Mouse (Mus musculus): ENCODE measurements around the gene Ctsw. TPM values are rescaled to one million over a fixed set of nuclear protein-coding genes. Genes with fewer than 3 reads are reported as not detected.

Ctsw gene
- total RNA-seq, 2 experiments from 2014 or later: 5.7 to 5.9 TPM

GRCm38 (mm10) chr19:5433951-5434350, 34.4 kb downstream of the Ctsw start:
- ATAC-seq (ENCODE audit: poor library complexity, severe bottlenecking): no peak

- ATAC-seq (ENCODE audit: poor library complexity, severe bottlenecking): peak; percentile 89
Observed at GRCm38 (mm10) chr19:5432992-5433852, 35.1 kb downstream of the Ctsw start.

- ATAC-seq (ENCODE audit: poor library complexity, severe bottlenecking): no peak
Observed at GRCm38 (mm10) chr19:5431911-5432464, 36.3 kb downstream of the Ctsw start.

GRCm38 (mm10) chr19:5430408-5430807, 37.9 kb downstream of the Ctsw start:
- no peak for ATAC-seq (ENCODE audit: poor library complexity, severe bottlenecking)

GRCm38 (mm10) chr19:5429806-5430205, 38.5 kb downstream of the Ctsw start:
- no peak for ATAC-seq (ENCODE audit: poor library complexity, severe bottlenecking)

GRCm38 (mm10) chr19:5429219-5429618, 39.1 kb downstream of the Ctsw start:
- ATAC-seq (ENCODE audit: poor library complexity, severe bottlenecking): no peak

GRCm38 (mm10) chr19:5428083-5428482, 40.2 kb downstream of the Ctsw start:
- no peak for ATAC-seq (ENCODE audit: poor library complexity, severe bottlenecking)

GRCm38 (mm10) chr19:5426640-5427290, 41.5 kb downstream of the Ctsw start:
- ATAC-seq (ENCODE audit: poor library complexity, severe bottlenecking): no peak

GRCm38 (mm10) chr19:5425906-5426565, 42.3 kb downstream of the Ctsw start:
- ATAC-seq (ENCODE audit: poor library complexity, severe bottlenecking): no peak

- ATAC-seq (ENCODE audit: poor library complexity, severe bottlenecking): peak; percentile 95
Observed at GRCm38 (mm10) chr19:5424782-5425741, 43.2 kb downstream of the Ctsw start, which contains the start of the genes Drap1 and AI837181. Gene Drap1 (minus strand): TSS chr19:5424979. Gene AI837181 (plus strand): TSS chr19:5425144.

- peak; percentile 30 for ATAC-seq (ENCODE audit: poor library complexity, severe bottlenecking)
Observed at GRCm38 (mm10) chr19:5424092-5424781, 44.1 kb downstream of the Ctsw start.

GRCm38 (mm10) chr19:5423561-5423960, 44.7 kb downstream of the Ctsw start:
- ATAC-seq (ENCODE audit: poor library complexity, severe bottlenecking): no peak

GRCm38 (mm10) chr19:5422895-5423443, 45.3 kb downstream of the Ctsw start:
- no peak for ATAC-seq (ENCODE audit: poor library complexity, severe bottlenecking)

- no peak for ATAC-seq (ENCODE audit: poor library complexity, severe bottlenecking)
Observed at GRCm38 (mm10) chr19:5422267-5422666, 46.0 kb downstream of the Ctsw start.

- ATAC-seq (ENCODE audit: poor library complexity, severe bottlenecking): no peak
Observed at GRCm38 (mm10) chr19:5421784-5422183, 46.5 kb downstream of the Ctsw start.

GRCm38 (mm10) chr19:5420579-5420978, 47.7 kb downstream of the Ctsw start:
- ATAC-seq (ENCODE audit: poor library complexity, severe bottlenecking): no peak

GRCm38 (mm10) chr19:5419630-5420029, 48.7 kb downstream of the Ctsw start:
- ATAC-seq (ENCODE audit: poor library complexity, severe bottlenecking): no peak

- no peak for ATAC-seq (ENCODE audit: poor library complexity, severe bottlenecking)
Observed at GRCm38 (mm10) chr19:5418750-5419466, 49.4 kb downstream of the Ctsw start.
